Mouse (Mus musculus) intestine, embryonic 16.5 days (tissue): ENCODE data around the gene Tnik. TPM values are rescaled to one million over a fixed set of nuclear protein-coding genes. Genes with fewer than 3 reads are reported as not detected.

ENCODE experiments used
- ATAC-seq: fragments of 200-750 bp; cut with Nextera tagmentation; 2 replicates; pipeline ENCODE4 v1.8.0; 2017; ENCODE audit warnings: moderate TSS enrichment, moderate library complexity
- H3K27ac ChIP-seq: fragments of 300-500 bp; sonication (generic); 2 replicates; pipeline ENCODE4 v1.5.1; 2014; ENCODE audit warnings: mild to moderate bottlenecking, low read length
- H3K27me3 ChIP-seq: fragments of 300-500 bp; sonication (generic); replicated peaks from 2 replicates; pipeline ENCODE4 v1.6.1; 2014; ENCODE audit warnings: low read length, control low read depth, mixed read lengths; ENCODE audit not compliant: control insufficient read depth, insufficient read depth
- H3K36me3 ChIP-seq: fragments of 300-500 bp; sonication (generic); 2 replicates; pipeline ENCODE4 v1.6.1; 2014; ENCODE audit warnings: low read length, control low read depth; ENCODE audit not compliant: control insufficient read depth, insufficient read depth
- H3K4me1 ChIP-seq: fragments of 300-500 bp; sonication (generic); 2 replicates; pipeline ENCODE4 v1.6.1; 2014; ENCODE audit warnings: low read length, control low read depth, mixed read lengths; ENCODE audit not compliant: control insufficient read depth, insufficient read depth
- H3K4me2 ChIP-seq: fragments of 300-500 bp; sonication (generic); 2 replicates; pipeline ENCODE4 v1.6.1; 2014; ENCODE audit warnings: low read depth, low read length, control low read depth
- H3K4me3 ChIP-seq: fragments of 300-500 bp; sonication (generic); 2 replicates; pipeline ENCODE4 v1.5.1; 2014; ENCODE audit warnings: mild to moderate bottlenecking, low read length
- H3K9ac ChIP-seq: fragments of 300-500 bp; sonication (generic); 2 replicates; pipeline ENCODE4 v1.6.1; 2014; ENCODE audit warnings: low read depth, low read length
- H3K9me3 ChIP-seq: fragments of 300-500 bp; sonication (generic); 2 replicates; pipeline ENCODE4 v1.6.1; 2016; ENCODE audit warnings: low read length, control low read depth; ENCODE audit not compliant: control insufficient read depth
- WGBS: fragments of 180-500 bp; shearing (Covaris S2); extraction: QIAGEN DNeasy Blood & Tissue Kit; methylation state at CpG from one replicate; pipeline ENCODE4 v1.1.7; 2014; 5-methylcytosine and 5-hydroxymethylcytosine counted together
- polyA plus RNA-seq: library from polyadenylated mRNA; unstranded; fragments of >200 nt; fragmentation: Nextera tagmentation; extraction: Ambion mirVana; gene quantifications from 2 replicates; pipeline ENCODE4 v1.2.1, GENCODE M21; 2015

The Tnik gene
- polyA plus RNA-seq, 1 experiment from 2014 or later = 12.5 TPM

DNA sequence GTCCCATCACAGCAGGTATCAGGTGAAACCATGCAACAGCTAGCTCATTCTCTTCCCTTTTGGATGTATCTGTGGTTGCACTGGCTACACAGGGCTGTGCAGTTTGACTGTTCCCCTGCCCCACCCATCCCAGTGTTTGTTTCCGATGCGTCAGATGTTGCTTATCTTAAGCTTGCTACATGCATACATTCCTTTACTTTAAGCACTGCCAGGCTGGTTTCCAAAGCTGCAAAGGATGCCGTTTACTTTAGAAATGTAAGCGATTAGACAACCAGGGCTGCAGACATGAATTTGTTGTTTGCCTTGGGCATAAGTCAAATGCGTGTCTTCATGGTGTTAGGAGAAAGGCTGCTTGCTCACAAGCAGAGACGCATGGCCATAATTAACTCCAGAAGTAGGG is 96.1 kb downstream of the Tnik start:
- no peaks in the 10 kb centered on the region for H3K27me3 ChIP-seq
- H3K36me3 ChIP-seq = no peaks in the 10 kb centered on the region
- H3K27ac ChIP-seq = no peak overlapping the region
- ATAC-seq = no peak
- no peak overlapping the region for H3K4me2 ChIP-seq
- no peak overlapping the region for H3K4me3 ChIP-seq
- 33% methylated on average over 6 of the region's 6 CpGs for WGBS
- no peaks in the 10 kb centered on the region; the same call in 1 of the 2 replicates for H3K9me3 ChIP-seq
- H3K4me1 ChIP-seq = 0 out of 2 replicates have a peak, but pooled peaks cover 4% of the 10 kb centered on the region
- H3K9ac ChIP-seq = no peak overlapping the region

DNA sequence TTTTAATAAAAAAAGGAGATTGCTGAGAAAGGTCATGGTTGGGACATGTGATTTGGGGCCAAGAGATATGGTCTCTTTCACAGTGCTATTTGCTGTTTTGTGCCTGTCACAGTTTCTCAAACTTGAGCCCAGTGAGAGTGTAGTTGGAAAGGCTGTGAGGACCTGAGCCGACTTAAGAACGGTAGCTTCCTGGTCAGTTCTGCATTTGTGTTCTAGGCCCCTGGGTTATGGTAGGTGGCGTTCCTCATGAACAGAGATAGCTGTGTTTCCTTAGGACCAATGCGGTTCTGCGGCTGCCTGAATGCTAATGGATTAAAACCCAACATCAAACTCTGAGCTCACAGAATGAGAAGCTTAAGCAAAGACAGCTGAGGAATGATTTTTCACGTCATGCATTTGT is 98.0 kb downstream of the Tnik start:
- Histone ChIP-seq H3K27ac (no peak overlapping the region), H3K4me2 (no peak overlapping the region), H3K4me1 (0 out of 2 replicates have a peak, but pooled peaks cover 4% of the 10 kb centered on the region), H3K27me3 (no peaks in the 10 kb centered on the region), H3K9me3 (no peaks in the 10 kb centered on the region; the same call in 1 of the 2 replicates), H3K4me3 (no peak overlapping the region), H3K9ac (no peak overlapping the region), H3K36me3 (no peaks in the 10 kb centered on the region)
- ATAC-seq = no peak
- WGBS = 92% methylated on average over 6 of the region's 6 CpGs

DNA sequence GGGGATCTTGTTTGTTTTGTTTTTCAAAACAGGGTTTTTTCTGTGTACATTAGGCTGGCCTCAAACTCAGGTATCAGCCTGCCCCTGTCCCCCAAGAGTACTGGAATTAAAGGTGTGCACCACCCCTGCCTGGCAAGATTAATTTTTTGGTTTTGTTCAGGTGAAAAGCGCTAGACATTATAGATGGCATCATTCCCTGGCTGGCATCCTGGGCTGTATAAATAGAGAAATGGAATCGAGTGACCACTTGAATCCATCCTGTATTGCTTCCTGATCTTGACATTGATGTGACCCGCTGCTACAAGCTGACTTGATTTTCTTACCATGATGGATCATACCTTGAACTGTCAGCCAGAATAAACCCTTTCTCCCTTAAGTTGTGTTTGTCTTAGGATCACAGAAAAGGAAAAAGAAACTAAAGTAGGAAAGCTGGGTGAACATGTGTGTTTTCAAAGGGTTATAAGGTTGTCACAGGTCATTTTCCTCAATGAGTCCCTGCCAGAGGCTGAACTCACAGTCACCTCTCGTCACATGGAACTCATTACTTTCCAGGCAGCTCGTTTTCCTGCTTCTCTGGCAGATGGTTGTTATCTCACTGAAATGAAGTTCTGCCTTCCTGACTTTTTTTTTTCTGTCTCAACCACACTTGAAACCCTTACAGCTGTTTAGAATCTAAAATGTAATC is 100.6 kb downstream of the Tnik start:
- WGBS = 62% methylated on average over 5 of the region's 5 CpGs
- H3K4me3 ChIP-seq = no peak overlapping the region
- no peak overlapping the region for H3K4me2 ChIP-seq
- no peaks in the 10 kb centered on the region; the same call in 1 of the 2 replicates for H3K9me3 ChIP-seq
- 0 out of 2 replicates have a peak, but pooled peaks cover 4% of the 10 kb centered on the region for H3K4me1 ChIP-seq
- H3K27ac ChIP-seq = no peak overlapping the region
- H3K27me3 ChIP-seq = no peaks in the 10 kb centered on the region
- H3K36me3 ChIP-seq = no peaks in the 10 kb centered on the region
- no peak for ATAC-seq
- H3K9ac ChIP-seq = no peak overlapping the region

DNA sequence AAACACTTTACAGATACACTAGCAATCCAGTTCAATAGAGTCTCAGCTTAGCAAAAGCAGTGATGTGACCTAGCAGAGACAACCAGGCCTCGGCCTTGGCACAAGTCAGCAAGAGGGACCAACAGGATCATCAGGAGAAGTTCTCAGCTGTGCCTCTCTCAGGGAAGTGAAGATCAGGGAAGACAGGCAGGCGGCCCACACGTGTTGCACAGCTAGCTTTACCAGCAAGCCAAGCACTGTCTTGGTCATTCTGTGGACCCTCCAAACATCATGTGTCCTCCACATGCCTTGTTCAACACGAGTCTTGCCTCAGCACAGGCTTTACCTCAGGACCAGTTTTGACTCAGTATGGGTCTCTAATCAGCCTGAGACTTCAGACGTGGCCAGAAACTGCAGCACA is 105.7 kb downstream of the Tnik start:
- 80% methylated on average over 5 of the region's 5 CpGs for WGBS
- no peak overlapping the region for H3K4me2 ChIP-seq
- H3K27me3 ChIP-seq = no peaks in the 10 kb centered on the region
- no peak for ATAC-seq
- H3K4me3 ChIP-seq = no peak overlapping the region
- H3K4me1 ChIP-seq = no peaks in the 10 kb centered on the region
- no peak overlapping the region for H3K27ac ChIP-seq
- H3K36me3 ChIP-seq = no peaks in the 10 kb centered on the region
- H3K9me3 ChIP-seq = no peaks in the 10 kb centered on the region
- no peak overlapping the region for H3K9ac ChIP-seq

DNA sequence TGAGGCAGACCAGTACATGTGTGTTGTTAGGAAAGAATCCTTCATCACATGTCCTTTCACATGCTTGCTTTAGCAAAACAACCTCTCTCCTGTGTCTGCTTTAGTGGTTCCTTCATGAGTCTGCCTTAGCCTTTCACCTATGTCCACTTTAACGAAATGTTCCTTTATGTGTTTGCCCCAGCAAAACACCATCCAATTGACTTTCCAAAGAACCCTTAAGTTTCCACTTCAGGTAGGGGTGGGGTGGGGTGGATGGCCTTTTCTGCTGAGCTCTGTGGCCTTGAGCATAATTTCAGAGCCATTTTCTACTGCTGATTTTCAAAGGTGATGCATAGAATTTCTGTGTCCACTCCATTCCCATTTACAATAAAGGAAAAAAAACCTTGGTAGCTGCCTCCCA is 106.3 kb downstream of the Tnik start:
- Histone ChIP-seq H3K36me3 (no peaks in the 10 kb centered on the region), H3K27ac (no peak overlapping the region), H3K4me2 (no peak overlapping the region), H3K9ac (no peak overlapping the region), H3K4me1 (no peaks in the 10 kb centered on the region), H3K27me3 (no peaks in the 10 kb centered on the region), H3K4me3 (no peak overlapping the region), H3K9me3 (no peaks in the 10 kb centered on the region)
- WGBS = 92% methylated on average over 1 of the region's 1 CpGs
- ATAC-seq = no peak

DNA sequence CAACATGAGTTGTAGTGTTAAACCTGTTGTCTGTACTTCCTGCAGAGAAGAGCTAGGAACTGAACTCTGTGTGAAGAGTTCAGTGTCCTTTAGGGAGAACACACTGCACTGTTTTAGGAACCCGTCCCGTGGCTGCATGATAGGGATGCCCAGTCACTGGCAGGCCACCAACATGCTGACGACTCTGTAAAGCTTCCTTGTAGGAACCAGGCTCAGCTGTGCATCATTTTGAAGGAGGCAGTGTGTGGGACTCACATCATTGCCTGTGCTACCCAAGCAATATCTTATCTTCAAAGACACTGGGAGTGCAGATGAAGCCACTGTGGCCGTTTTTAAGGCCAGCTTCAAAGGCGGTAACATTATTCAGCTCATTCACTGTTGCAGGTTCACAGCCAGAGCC is 106.7 kb downstream of the Tnik start:
- Histone ChIP-seq H3K4me2 (no peak overlapping the region), H3K36me3 (no peaks in the 10 kb centered on the region), H3K4me1 (no peaks in the 10 kb centered on the region), H3K9ac (no peak overlapping the region), H3K27me3 (no peaks in the 10 kb centered on the region), H3K4me3 (no peak overlapping the region), H3K27ac (no peak overlapping the region), H3K9me3 (no peaks in the 10 kb centered on the region)
- WGBS = 68% methylated on average over 5 of the region's 5 CpGs
- ATAC-seq = no peak

DNA sequence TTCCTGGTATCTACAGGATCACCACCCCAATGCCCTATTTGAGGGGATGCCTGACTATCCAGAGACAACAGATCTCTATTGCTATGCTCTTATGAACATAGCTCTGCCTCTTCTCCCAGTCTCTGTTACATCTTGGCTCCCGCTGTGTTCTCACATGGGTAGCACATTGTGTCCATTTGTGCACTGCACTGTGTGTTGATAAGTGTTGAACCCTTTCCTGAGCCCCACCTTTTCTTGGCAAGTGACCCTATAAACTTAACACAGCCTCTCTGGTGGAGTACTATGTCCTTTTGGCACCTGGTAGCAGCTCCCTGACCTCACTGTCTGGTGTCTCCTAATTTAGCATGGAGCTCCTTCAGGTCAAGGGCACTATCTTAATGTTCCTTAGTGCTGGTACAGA is 108.6 kb downstream of the Tnik start:
- 88% methylated on average over 1 of the region's 1 CpGs for WGBS
- no peaks in the 10 kb centered on the region for H3K36me3 ChIP-seq
- no peaks in the 10 kb centered on the region for H3K4me1 ChIP-seq
- no peak overlapping the region for H3K27ac ChIP-seq
- no peaks in the 10 kb centered on the region for H3K9me3 ChIP-seq
- no peak overlapping the region for H3K9ac ChIP-seq
- H3K4me2 ChIP-seq = no peak overlapping the region
- H3K27me3 ChIP-seq = no peaks in the 10 kb centered on the region
- no peak for ATAC-seq
- H3K4me3 ChIP-seq = no peak overlapping the region

DNA sequence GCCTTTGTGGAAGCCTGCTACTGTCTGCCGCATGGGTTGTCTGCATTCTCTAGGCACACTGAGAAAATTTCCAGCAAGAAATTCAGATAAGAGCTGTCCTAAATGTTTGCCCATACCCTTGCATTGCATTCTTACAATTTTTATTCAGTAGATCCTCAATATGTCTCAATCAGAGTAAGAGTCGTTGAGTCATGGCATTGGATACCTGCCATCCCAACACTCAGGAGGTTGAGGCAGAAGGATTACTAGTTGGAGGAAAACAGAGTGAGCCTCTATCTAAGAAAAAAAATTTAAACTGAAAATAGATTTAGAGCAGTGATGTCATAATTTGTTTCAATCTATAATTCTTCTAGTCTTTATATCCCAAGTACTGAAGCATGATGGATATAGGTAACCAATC is 109.4 kb downstream of the Tnik start:
- Histone ChIP-seq H3K4me1 (no peaks in the 10 kb centered on the region), H3K36me3 (no peaks in the 10 kb centered on the region), H3K27me3 (no peaks in the 10 kb centered on the region), H3K27ac (no peak overlapping the region), H3K9me3 (no peaks in the 10 kb centered on the region), H3K4me3 (no peak overlapping the region), H3K4me2 (no peak overlapping the region), H3K9ac (no peak overlapping the region)
- ATAC-seq = no peak
- 84% methylated on average over 2 of the region's 2 CpGs for WGBS

DNA sequence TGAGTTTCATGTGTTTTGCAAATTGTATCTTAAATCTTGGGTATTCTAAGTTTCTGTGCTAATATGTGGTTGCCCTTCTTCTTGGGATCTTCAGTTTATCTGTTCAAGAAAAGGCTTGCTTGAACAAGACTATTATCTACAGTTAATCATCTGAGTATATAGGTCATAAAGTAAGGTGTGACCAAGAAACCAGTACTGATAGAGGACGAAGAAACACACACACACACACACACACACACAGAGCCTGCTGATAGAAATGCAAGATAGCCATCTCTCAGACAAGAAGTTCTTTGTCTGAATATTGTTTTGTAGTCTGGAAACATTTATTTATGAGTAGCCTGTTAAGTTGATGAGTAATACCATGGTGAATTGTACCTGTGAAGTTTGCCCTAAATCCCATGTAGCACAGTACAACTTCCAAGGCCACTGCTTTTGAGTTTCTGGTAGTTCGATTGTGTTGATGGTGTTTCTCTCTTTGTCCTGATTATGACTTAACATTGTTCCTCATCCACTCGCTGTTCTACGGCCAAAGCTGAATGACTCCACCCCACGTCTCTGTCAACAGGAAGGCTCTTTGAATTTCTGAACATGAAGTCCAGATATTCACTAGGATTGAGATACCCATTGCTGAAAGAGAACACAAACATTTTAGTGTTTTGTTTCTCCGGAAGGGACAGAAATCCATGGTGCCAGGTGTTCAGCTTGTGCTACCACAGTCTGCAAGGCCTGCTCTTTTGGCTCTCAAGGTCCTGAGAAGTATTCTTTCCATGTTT is 111.9 kb downstream of the Tnik start:
- no peaks in the 10 kb centered on the region for H3K27me3 ChIP-seq
- peak; percentile 86 for ATAC-seq
- H3K4me1 ChIP-seq = no peaks in the 10 kb centered on the region
- H3K9me3 ChIP-seq = no peaks in the 10 kb centered on the region
- WGBS = 71% methylated on average over 6 of the region's 6 CpGs
- no peak overlapping the region for H3K4me2 ChIP-seq
- H3K27ac ChIP-seq = peak overlapping the region; percentile 23; the same call in 1 of the 2 replicates
- H3K9ac ChIP-seq = no peak overlapping the region
- no peak overlapping the region for H3K4me3 ChIP-seq
- H3K36me3 ChIP-seq = no peaks in the 10 kb centered on the region
